Mouse (Mus musculus) neural tube, embryonic 15.5 days (tissue): Measurements from ENCODE around the gene Gm9747. TPM values are rescaled to one million over a fixed set of nuclear protein-coding genes. Genes with fewer than 3 reads are reported as not detected.

Experiments used
- ATAC-seq: fragments of 200-750 bp; cut with Nextera tagmentation; 2 replicates; pipeline ENCODE4 v1.8.0; 2017; ENCODE audit warnings: mild to moderate bottlenecking, moderate TSS enrichment, moderate library complexity; ENCODE audit not compliant: low FRiP score
- H3K27ac ChIP-seq: fragments of 300-500 bp; sonication (generic); replicated peaks from 2 replicates; pipeline ENCODE4 v1.5.1; 2015; ENCODE audit warnings: mild to moderate bottlenecking, inconsistent platforms
- H3K27me3 ChIP-seq: fragments of 300-500 bp; sonication (generic); replicated peaks from 2 replicates; pipeline ENCODE4 v1.6.1; 2015; ENCODE audit warnings: inconsistent platforms
- H3K36me3 ChIP-seq: fragments of 300-500 bp; sonication (generic); 2 replicates; pipeline ENCODE4 v1.6.1; 2015; ENCODE audit warnings: inconsistent platforms
- H3K4me1 ChIP-seq: fragments of 300-500 bp; sonication (generic); 2 replicates; pipeline ENCODE4 v1.6.1; 2015; ENCODE audit warnings: inconsistent platforms
- H3K4me2 ChIP-seq: fragments of 300-500 bp; sonication (generic); 2 replicates; pipeline ENCODE4 v1.6.1; 2015; ENCODE audit warnings: inconsistent platforms, mild to moderate bottlenecking, moderate library complexity
- H3K4me3 ChIP-seq: fragments of 300-500 bp; sonication (generic); replicated peaks from 2 replicates; pipeline ENCODE4 v1.5.1; 2015; ENCODE audit warnings: mild to moderate bottlenecking, inconsistent platforms
- H3K9ac ChIP-seq: fragments of 300-500 bp; sonication (generic); replicated peaks from 2 replicates; pipeline ENCODE4 v1.6.1; 2015; ENCODE audit warnings: mild to moderate bottlenecking, inconsistent platforms
- H3K9me3 ChIP-seq: fragments of 300-500 bp; sonication (generic); replicated peaks from 2 replicates; pipeline ENCODE4 v1.6.1; 2016; ENCODE audit warnings: inconsistent platforms
- WGBS: fragments of 180-500 bp; shearing (Covaris S2); methylation state at CpG from one replicate; pipeline ENCODE4 v1.1.7; 2015; ENCODE audit warnings: mixed read lengths; 5-methylcytosine and 5-hydroxymethylcytosine counted together
- polyA plus RNA-seq: library from polyadenylated mRNA; unstranded; fragments of >200 nt; fragmentation: Nextera tagmentation; extraction: Ambion mirVana; gene quantifications from 2 replicates; pipeline ENCODE4 v1.2.1, GENCODE M21; 2015

The Gm9747 gene
- polyA plus RNA-seq, 1 experiment from 2014 or later: 28.6 TPM

- ATAC-seq: no peak
- Histone ChIP-seq H3K36me3 (peaks cover 6% of the 10 kb centered on the region; the same call in 1 of the 2 replicates), H3K4me1 (peaks cover 59% of the 10 kb centered on the region)
Measured at GRCm38 (mm10) chr1:82284403-82284802, 51.5 kb downstream of the Gm9747 start.

More at GRCm38 (mm10) chr1:82284403-82284802, 51.5 kb downstream of the Gm9747 start:
- Histone ChIP-seq H3K9ac (peak overlapping the region; percentile 47), H3K4me2 (peak overlapping the region; percentile 86), H3K4me3 (peak overlapping the region; percentile 52), H3K27ac (peak overlapping the region; percentile 95), H3K27me3 (no peaks in the 10 kb centered on the region), H3K9me3 (no peaks in the 10 kb centered on the region)
- 9% methylated on average over 4 of the region's 4 CpGs for WGBS

Other genes starting within 250 kb of the Gm9747 start
- gene Irs1, start 58.3 kb downstream of the Gm9747 start, polyA plus RNA-seq: 7.5 and 8.1 TPM in 2 replicates
- 4.1 and 4.7 TPM in 2 replicates for gene Rhbdd1, start 83.3 kb downstream of the Gm9747 start, polyA plus RNA-seq